Mouse (Mus musculus): ENCODE data around the gene Tsen2. TPM values are rescaled to one million over a fixed set of nuclear protein-coding genes. Genes with fewer than 3 reads are reported as not detected.

Gene Tsen2
- polyA plus RNA-seq, 1 experiment from 2014 or later = 18.5 TPM

GRCm38 (mm10) chr6:115577407-115577806 lies 32.9 kb downstream of the Tsen2 start:
- Histone ChIP-seq H3K4me2 (ENCODE audit: low read length) (no peak overlapping the region), H3K27me3 (ENCODE audit: insufficient read depth, low read length) (no peaks in the 10 kb centered on the region), H3K4me3 (replicated peaks; ENCODE audit: low read depth, low read length) (no peak overlapping the region), H3K36me3 (ENCODE audit: insufficient read depth, low read length) (peaks cover 31% of the 10 kb centered on the region; the same call in 1 of the 2 replicates), H3K9me3 (replicated peaks; ENCODE audit: low read length) (no peaks in the 10 kb centered on the region), H3K4me1 (replicated peaks; ENCODE audit: insufficient read depth, low read length) (no peaks in the 10 kb centered on the region), H3K27ac (no peak overlapping the region), H3K9ac (ENCODE audit: low read depth, low read length) (no peak overlapping the region)
- WGBS = 76% methylated on average over 5 of the region's 5 CpGs
- DNase-seq (ENCODE audit: low spot score) (no peak), ATAC-seq (replicated peaks; ENCODE audit: low FRiP score, low read depth) (no peak)
- TF ChIP-seq CTCF (IDR thresholded peaks at IDR 0.05; ENCODE audit: low read depth) = no peak

- H3K36me3 ChIP-seq (ENCODE audit: insufficient read depth, low read length) = peaks cover 31% of the 10 kb centered on the region; the same call in 1 of the 2 replicates
- H3K9ac ChIP-seq (ENCODE audit: low read depth, low read length) = no peak overlapping the region
- no peak overlapping the region for H3K4me3 ChIP-seq (replicated peaks; ENCODE audit: low read depth, low read length)
- no peak for TF ChIP-seq CTCF (IDR thresholded peaks at IDR 0.05; ENCODE audit: low read depth)
- H3K4me2 ChIP-seq (ENCODE audit: low read length) = no peak overlapping the region
- no peak overlapping the region for H3K27ac ChIP-seq
- no peaks in the 10 kb centered on the region for H3K27me3 ChIP-seq (ENCODE audit: insufficient read depth, low read length)
- H3K9me3 ChIP-seq (replicated peaks; ENCODE audit: low read length) = no peaks in the 10 kb centered on the region
- no peaks in the 10 kb centered on the region for H3K4me1 ChIP-seq (replicated peaks; ENCODE audit: insufficient read depth, low read length)
- DNase-seq (ENCODE audit: low spot score) = no peak
- WGBS = 94% methylated on average over 9 of the region's 9 CpGs
- no peak for ATAC-seq (replicated peaks; ENCODE audit: low FRiP score, low read depth)
Measured at GRCm38 (mm10) chr6:115577941-115578340, 33.5 kb downstream of the Tsen2 start.

GRCm38 (mm10) chr6:115580810-115581209 lies 36.3 kb downstream of the Tsen2 start:
- H3K9me3 ChIP-seq (replicated peaks; ENCODE audit: low read length) = no peaks in the 10 kb centered on the region
- H3K4me1 ChIP-seq (replicated peaks; ENCODE audit: insufficient read depth, low read length) = no peaks in the 10 kb centered on the region
- 0 out of 2 replicates have a peak, but pooled peaks cover 18% of the 10 kb centered on the region for H3K36me3 ChIP-seq (ENCODE audit: insufficient read depth, low read length)
- 76% methylated on average over 3 of the region's 3 CpGs for WGBS
- no peak overlapping the region for H3K9ac ChIP-seq (ENCODE audit: low read depth, low read length)
- no peak overlapping the region for H3K4me3 ChIP-seq (replicated peaks; ENCODE audit: low read depth, low read length)
- ATAC-seq (replicated peaks; ENCODE audit: low FRiP score, low read depth) (no peak), DNase-seq (ENCODE audit: low spot score) (no peak)
- TF ChIP-seq CTCF (IDR thresholded peaks at IDR 0.05; ENCODE audit: low read depth) = no peak
- H3K27me3 ChIP-seq (ENCODE audit: insufficient read depth, low read length) = no peaks in the 10 kb centered on the region
- no peak overlapping the region for H3K4me2 ChIP-seq (ENCODE audit: low read length)
- H3K27ac ChIP-seq = no peak overlapping the region

- DNase-seq (ENCODE audit: low spot score) (no peak), ATAC-seq (replicated peaks; ENCODE audit: low FRiP score, low read depth) (no peak)
- no peak overlapping the region for H3K4me3 ChIP-seq (replicated peaks; ENCODE audit: low read depth, low read length)
- H3K27me3 ChIP-seq (ENCODE audit: insufficient read depth, low read length) = no peaks in the 10 kb centered on the region
- 77% methylated on average over 10 of the region's 10 CpGs for WGBS
- no peak overlapping the region for H3K9ac ChIP-seq (ENCODE audit: low read depth, low read length)
- H3K4me2 ChIP-seq (ENCODE audit: low read length) = no peak overlapping the region
- H3K9me3 ChIP-seq (replicated peaks; ENCODE audit: low read length) = no peaks in the 10 kb centered on the region
- H3K4me1 ChIP-seq (replicated peaks; ENCODE audit: insufficient read depth, low read length) = no peaks in the 10 kb centered on the region
- no peak overlapping the region for H3K27ac ChIP-seq
- 0 out of 2 replicates have a peak, but pooled peaks cover 8% of the 10 kb centered on the region for H3K36me3 ChIP-seq (ENCODE audit: insufficient read depth, low read length)
- no peak for TF ChIP-seq CTCF (IDR thresholded peaks at IDR 0.05; ENCODE audit: low read depth)
Measured at GRCm38 (mm10) chr6:115582328-115583115, 38.1 kb downstream of the Tsen2 start.

- ATAC-seq (replicated peaks; ENCODE audit: low FRiP score, low read depth) (no peak), DNase-seq (ENCODE audit: low spot score) (no peak)
- no peak overlapping the region for H3K9ac ChIP-seq (ENCODE audit: low read depth, low read length)
- H3K36me3 ChIP-seq (ENCODE audit: insufficient read depth, low read length) = 0 out of 2 replicates have a peak, but pooled peaks cover 2% of the 10 kb centered on the region
- no peaks in the 10 kb centered on the region for H3K27me3 ChIP-seq (ENCODE audit: insufficient read depth, low read length)
- no peak overlapping the region for H3K4me2 ChIP-seq (ENCODE audit: low read length)
- no peaks in the 10 kb centered on the region for H3K4me1 ChIP-seq (replicated peaks; ENCODE audit: insufficient read depth, low read length)
- no peaks in the 10 kb centered on the region for H3K9me3 ChIP-seq (replicated peaks; ENCODE audit: low read length)
- TF ChIP-seq CTCF (IDR thresholded peaks at IDR 0.05; ENCODE audit: low read depth) = no peak
- WGBS = 71% methylated on average over 6 of the region's 6 CpGs
- no peak overlapping the region for H3K27ac ChIP-seq
- H3K4me3 ChIP-seq (replicated peaks; ENCODE audit: low read depth, low read length) = no peak overlapping the region
Measured at GRCm38 (mm10) chr6:115583430-115584125, 39.1 kb downstream of the Tsen2 start.

GRCm38 (mm10) chr6:115584176-115584575 lies 39.7 kb downstream of the Tsen2 start:
- Histone ChIP-seq H3K4me3 (replicated peaks; ENCODE audit: low read depth, low read length) (no peak overlapping the region), H3K4me2 (ENCODE audit: low read length) (no peak overlapping the region), H3K36me3 (ENCODE audit: insufficient read depth, low read length) (0 out of 2 replicates have a peak, but pooled peaks cover 2% of the 10 kb centered on the region), H3K9me3 (replicated peaks; ENCODE audit: low read length) (no peaks in the 10 kb centered on the region), H3K9ac (ENCODE audit: low read depth, low read length) (no peak overlapping the region), H3K4me1 (replicated peaks; ENCODE audit: insufficient read depth, low read length) (no peaks in the 10 kb centered on the region), H3K27ac (no peak overlapping the region), H3K27me3 (ENCODE audit: insufficient read depth, low read length) (no peaks in the 10 kb centered on the region)
- 77% methylated on average over 3 of the region's 3 CpGs for WGBS
- DNase-seq (ENCODE audit: low spot score) = no peak
- ATAC-seq (replicated peaks; ENCODE audit: low FRiP score, low read depth) = no peak
- no peak; the same call in 1 of the 2 replicates for TF ChIP-seq CTCF (IDR thresholded peaks at IDR 0.05; ENCODE audit: low read depth)

Measured in kidney, postnatal 0 days (tissue).